Mouse (Mus musculus) hindbrain, embryonic 14.5 days (tissue): ENCODE measurements at regions not wholly inside any gene's neighbourhood (a gene's known extent, or its start where the extent isn't known, plus 50 kb on each side); places are given as distances from the start of the nearest gene placed in this dataset.
"Not testable (repeated sequence)": the region's sequence is repeated elsewhere in the genome, so short reads cannot be mapped to it uniquely, and the experiment has no call there.

Source experiments
- ATAC-seq: fragments of 200-750 bp; cut with Nextera tagmentation; 2 replicates; pipeline ENCODE4 v1.8.0; 2017; ENCODE audit warnings: moderate number of reproducible peaks, mild to moderate bottlenecking, moderate TSS enrichment, moderate library complexity; ENCODE audit not compliant: low FRiP score
- DNase-seq: peaks from one replicate; pipeline ENCODE4 v3.0.0-alpha.2; 2015; ENCODE audit warnings: low spot score
- H3K27ac ChIP-seq: fragments of 300-500 bp; sonication (generic); 2 replicates; pipeline ENCODE4 v1.5.1; 2014; ENCODE audit warnings: mild to moderate bottlenecking, moderate library complexity
- H3K27me3 ChIP-seq: fragments of 300-500 bp; sonication (generic); 2 replicates; pipeline ENCODE4 v1.6.1; 2014; ENCODE audit warnings: mild to moderate bottlenecking, low read length, mixed read lengths; ENCODE audit not compliant: control insufficient read depth, insufficient read depth
- H3K36me3 ChIP-seq: fragments of 300-500 bp; sonication (generic); replicated peaks from 2 replicates; pipeline ENCODE4 v1.6.1; 2014; ENCODE audit not compliant: control insufficient read depth, insufficient read depth
- H3K4me1 ChIP-seq: fragments of 300-500 bp; sonication (generic); replicated peaks from 2 replicates; pipeline ENCODE4 v1.6.1; 2014; ENCODE audit warnings: antibody characterized with exemption, low read length, mixed read lengths; ENCODE audit not compliant: control insufficient read depth, insufficient read depth
- H3K4me2 ChIP-seq: fragments of 300-500 bp; sonication (generic); replicated peaks from 2 replicates; pipeline ENCODE4 v1.6.1; 2014; ENCODE audit warnings: mild to moderate bottlenecking, moderate library complexity
- H3K4me3 ChIP-seq: fragments of 300-500 bp; sonication (generic); replicated peaks from 2 replicates; pipeline ENCODE4 v1.5.1; 2014; ENCODE audit warnings: mild to moderate bottlenecking, low read length
- H3K9ac ChIP-seq: fragments of 300-500 bp; sonication (generic); 2 replicates; pipeline ENCODE4 v1.6.1; 2014
- H3K9me3 ChIP-seq: fragments of 300-500 bp; sonication (generic); 2 replicates; pipeline ENCODE4 v1.6.1; 2016; ENCODE audit warnings: low read length; ENCODE audit not compliant: control insufficient read depth
- WGBS: fragments of 180-500 bp; shearing (Covaris S2); extraction: QIAGEN DNeasy Blood & Tissue Kit; methylation state at CpG from one replicate; pipeline ENCODE4 v1.1.7; 2014; 5-methylcytosine and 5-hydroxymethylcytosine counted together

DNA sequence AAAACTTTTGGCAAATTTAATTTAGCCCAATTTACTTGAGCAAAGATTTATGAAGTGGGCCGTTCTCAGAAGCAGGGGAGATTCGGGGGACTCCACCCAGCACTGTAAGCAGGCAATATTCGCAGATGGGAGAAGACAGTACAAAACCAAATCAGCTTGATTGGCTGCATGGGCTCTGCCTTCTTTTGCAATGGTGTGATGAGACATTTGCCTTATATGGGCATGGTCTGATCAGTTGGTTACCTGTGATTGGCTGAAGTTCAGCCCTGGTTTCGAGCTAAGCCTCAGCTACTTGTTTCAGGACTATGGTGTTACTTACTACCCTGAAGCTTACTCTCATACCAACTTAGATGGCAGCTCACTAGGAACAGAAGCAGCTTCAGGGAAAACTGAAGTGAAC lies 185.6 kb upstream of the Arhgap18 start:
- Histone ChIP-seq H3K27ac (no peak overlapping the region), H3K4me3 (no peak overlapping the region), H3K36me3 (no peaks in the 10 kb centered on the region), H3K9me3 (no peaks in the 10 kb centered on the region), H3K4me2 (no peak overlapping the region), H3K4me1 (0 out of 2 replicates have a peak, but pooled peaks cover 8% of the 10 kb centered on the region), H3K27me3 (no peaks in the 10 kb centered on the region), H3K9ac (no peak overlapping the region)
- WGBS, result 83% methylated on average over 4 of the region's 4 CpGs
- ATAC-seq (no peak), DNase-seq (no peak)

DNA sequence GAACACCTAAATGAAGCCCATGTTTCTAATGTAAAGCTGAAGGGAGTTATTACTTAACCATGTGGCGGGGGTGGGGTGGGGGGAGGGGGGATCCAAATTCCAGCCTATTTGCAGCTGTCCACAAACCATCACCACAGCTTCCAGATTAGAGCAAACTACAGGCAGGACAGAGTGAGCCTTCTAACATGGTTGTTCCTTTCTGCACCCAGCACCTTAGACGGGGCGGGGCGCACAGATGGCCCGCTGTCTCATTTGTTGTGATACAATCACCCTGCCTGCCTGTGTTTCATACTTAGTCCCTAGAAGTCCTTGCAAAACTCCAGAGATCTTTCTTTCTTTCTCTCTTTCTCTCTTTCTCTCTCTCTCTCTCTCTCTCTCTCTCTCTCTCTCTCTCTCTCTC lies 182.8 kb upstream of the Arhgap18 start:
- Histone ChIP-seq H3K4me3 (no peak overlapping the region), H3K36me3 (no peaks in the 10 kb centered on the region), H3K27ac (no peak overlapping the region), H3K9ac (no peak overlapping the region), H3K27me3 (no peaks in the 10 kb centered on the region), H3K4me2 (no peak overlapping the region), H3K4me1 (no peaks in the 10 kb centered on the region), H3K9me3 (no peaks in the 10 kb centered on the region)
- 88% methylated on average over 5 of the region's 5 CpGs for WGBS
- DNase-seq (no peak), ATAC-seq (no peak)

DNA sequence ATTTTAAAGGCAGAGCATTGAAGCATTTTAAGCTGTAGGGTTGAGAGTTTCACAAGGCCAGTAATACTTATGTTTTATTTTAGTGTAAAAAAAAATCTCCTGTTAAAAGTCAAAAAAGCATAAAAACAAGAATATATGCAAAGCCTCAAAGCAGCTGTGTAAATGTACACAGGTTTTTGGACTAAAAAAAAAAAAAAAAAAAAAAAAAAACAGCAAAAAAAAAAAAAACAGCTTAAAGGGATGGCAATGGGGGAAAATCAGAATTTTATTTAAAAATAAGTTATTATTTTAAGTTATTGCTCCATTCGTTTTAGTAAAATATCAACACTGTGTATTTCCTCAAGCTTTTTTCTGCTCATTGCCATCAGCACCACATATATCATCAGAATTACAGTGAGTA lies 181.8 kb upstream of the Arhgap18 start:
- Histone ChIP-seq H3K4me3 (no peak overlapping the region), H3K9ac (no peak overlapping the region), H3K9me3 (no peaks in the 10 kb centered on the region), H3K27ac (no peak overlapping the region), H3K27me3 (no peaks in the 10 kb centered on the region), H3K4me2 (no peak overlapping the region), H3K36me3 (no peaks in the 10 kb centered on the region), H3K4me1 (no peaks in the 10 kb centered on the region)
- WGBS, result 85% methylated on average over 1 of the region's 1 CpGs
- ATAC-seq (no peak), DNase-seq (no peak)

DNA sequence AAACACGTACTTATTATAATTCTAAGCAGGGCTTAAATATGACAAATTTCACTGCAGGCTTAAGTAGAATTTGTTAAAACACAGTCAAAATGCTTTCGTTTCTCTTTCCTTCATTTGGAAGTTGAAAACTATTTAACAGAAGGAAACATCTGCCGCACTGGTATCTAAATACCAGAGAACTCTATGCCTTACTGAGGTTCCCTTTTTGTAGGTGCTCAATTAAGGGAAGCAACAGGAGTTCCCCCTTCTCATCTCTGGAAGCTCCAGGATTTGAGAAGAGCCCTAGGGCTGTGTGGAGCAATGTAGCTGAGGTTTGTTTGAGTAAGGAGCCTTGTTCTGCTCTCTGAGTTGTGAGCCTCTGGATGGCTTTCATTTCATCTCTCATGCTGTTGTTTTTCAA lies 177.1 kb upstream of the Arhgap18 start:
- H3K27ac ChIP-seq, result no peak overlapping the region
- DNase-seq, result no peak
- H3K4me3 ChIP-seq, result no peak overlapping the region
- H3K4me2 ChIP-seq, result no peak overlapping the region
- WGBS, result 90% methylated on average over 3 of the region's 3 CpGs
- no peaks in the 10 kb centered on the region for H3K9me3 ChIP-seq
- ATAC-seq, result no peak
- no peaks in the 10 kb centered on the region for H3K27me3 ChIP-seq
- H3K9ac ChIP-seq, result no peak overlapping the region
- H3K36me3 ChIP-seq, result no peaks in the 10 kb centered on the region
- H3K4me1 ChIP-seq, result no peaks in the 10 kb centered on the region

DNA sequence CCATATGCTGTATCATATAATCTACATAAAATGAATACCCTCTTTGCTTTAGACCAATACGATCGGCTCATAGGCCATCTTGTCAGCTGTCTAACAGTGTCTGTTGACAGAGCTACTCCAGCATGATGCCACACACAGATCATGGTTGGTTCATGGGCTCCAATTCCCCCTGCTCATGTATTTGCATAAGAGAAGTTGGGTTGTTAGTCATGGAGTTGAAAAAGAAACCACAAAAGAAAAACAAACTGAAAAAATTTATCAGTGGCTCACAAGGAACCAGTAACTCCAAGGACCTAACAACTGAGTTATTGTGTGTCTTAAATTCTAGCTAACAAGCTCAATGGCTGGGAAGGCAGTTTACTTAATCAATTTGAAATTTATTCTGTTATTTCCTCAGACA lies 176.1 kb upstream of the Arhgap18 start:
- H3K27me3 ChIP-seq, result no peaks in the 10 kb centered on the region
- no peaks in the 10 kb centered on the region for H3K36me3 ChIP-seq
- H3K4me2 ChIP-seq, result no peak overlapping the region
- H3K9ac ChIP-seq, result no peak overlapping the region
- DNase-seq (no peak), ATAC-seq (no peak)
- no peak overlapping the region for H3K4me3 ChIP-seq
- WGBS, result 87% methylated on average over 2 of the region's 2 CpGs
- no peaks in the 10 kb centered on the region for H3K9me3 ChIP-seq
- no peaks in the 10 kb centered on the region for H3K4me1 ChIP-seq
- H3K27ac ChIP-seq, result no peak overlapping the region

DNA sequence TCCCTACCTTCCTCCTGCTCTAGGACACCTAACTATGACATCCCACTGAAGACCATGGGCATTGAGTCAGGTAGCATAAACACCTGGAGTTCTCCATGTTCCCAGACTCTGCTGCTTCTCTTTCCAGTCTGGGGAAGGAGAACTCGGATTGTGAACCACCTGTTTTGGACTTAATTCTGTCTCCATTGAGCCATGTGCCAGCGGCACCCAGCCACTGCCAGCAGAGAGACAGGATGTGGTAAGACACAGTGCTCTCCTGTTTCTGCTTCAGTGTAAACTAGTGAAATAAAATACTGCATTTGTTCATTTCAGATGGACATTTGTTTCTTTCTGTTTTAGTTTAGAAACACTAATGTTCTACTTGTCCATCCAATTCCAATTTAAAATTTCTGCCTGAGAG lies 168.1 kb upstream of the Arhgap18 start:
- H3K4me2 ChIP-seq, result no peak overlapping the region
- H3K36me3 ChIP-seq, result no peaks in the 10 kb centered on the region
- DNase-seq (no peak), ATAC-seq (no peak)
- no peaks in the 10 kb centered on the region for H3K4me1 ChIP-seq
- H3K4me3 ChIP-seq, result no peak overlapping the region
- no peak overlapping the region for H3K27ac ChIP-seq
- H3K9me3 ChIP-seq, result peaks cover 13% of the 10 kb centered on the region
- H3K9ac ChIP-seq, result no peak overlapping the region
- 93% methylated on average over 2 of the region's 2 CpGs for WGBS
- no peaks in the 10 kb centered on the region for H3K27me3 ChIP-seq

DNA sequence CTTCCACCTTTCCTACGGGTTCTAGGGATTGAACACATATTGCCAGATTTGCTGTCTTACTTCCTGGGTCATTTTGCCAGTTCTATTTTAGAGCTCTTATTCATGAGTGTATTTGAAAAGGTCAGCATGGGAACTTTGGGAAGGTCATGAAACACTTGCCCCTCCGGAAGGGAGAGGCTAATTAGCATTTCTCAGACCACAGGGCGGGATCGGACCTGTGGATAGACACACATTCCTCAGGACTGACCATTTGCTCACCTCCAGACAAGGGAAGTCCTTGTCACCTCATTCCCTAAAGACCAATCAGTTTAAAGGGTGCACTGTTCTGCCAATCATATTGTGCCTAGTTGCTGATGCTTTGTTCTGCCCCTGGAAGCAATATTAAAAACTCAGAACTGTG lies 146.1 kb upstream of the Arhgap18 start:
- not testable (repeated sequence) for H3K27me3 ChIP-seq, H3K27ac ChIP-seq, H3K9ac ChIP-seq, H3K9me3 ChIP-seq, H3K4me3 ChIP-seq, ATAC-seq, H3K4me2 ChIP-seq, H3K36me3 ChIP-seq, H3K4me1 ChIP-seq, DNase-seq
- WGBS, result 78% methylated on average over 4 of the region's 4 CpGs

DNA sequence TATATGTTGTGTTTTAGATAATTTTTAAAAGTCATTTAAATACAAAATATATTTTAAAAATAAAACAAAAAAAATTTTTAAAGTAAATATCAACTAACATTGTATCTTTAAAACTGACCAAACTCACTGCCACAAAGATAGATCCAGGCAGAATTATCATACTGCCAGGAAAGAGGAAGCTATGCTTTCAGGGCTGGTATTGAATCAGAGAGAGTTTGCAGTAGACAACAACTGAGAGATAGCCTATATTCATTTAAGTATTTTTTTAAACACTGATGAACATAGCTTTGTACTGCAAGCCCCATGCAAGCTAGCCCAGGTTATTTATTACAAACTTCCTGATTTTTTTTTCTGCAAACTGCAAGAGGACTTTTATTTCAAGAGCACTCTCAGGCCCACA lies 142.0 kb upstream of the Arhgap18 start:
- H3K4me3 ChIP-seq, result no peak overlapping the region
- DNase-seq (no peak), ATAC-seq (no peak)
- H3K4me1 ChIP-seq, result no peaks in the 10 kb centered on the region
- no peaks in the 10 kb centered on the region for H3K27me3 ChIP-seq
- H3K36me3 ChIP-seq, result no peaks in the 10 kb centered on the region
- H3K4me2 ChIP-seq, result no peak overlapping the region
- no peak overlapping the region for H3K27ac ChIP-seq
- H3K9ac ChIP-seq, result no peak overlapping the region
- no peaks in the 10 kb centered on the region for H3K9me3 ChIP-seq

DNA sequence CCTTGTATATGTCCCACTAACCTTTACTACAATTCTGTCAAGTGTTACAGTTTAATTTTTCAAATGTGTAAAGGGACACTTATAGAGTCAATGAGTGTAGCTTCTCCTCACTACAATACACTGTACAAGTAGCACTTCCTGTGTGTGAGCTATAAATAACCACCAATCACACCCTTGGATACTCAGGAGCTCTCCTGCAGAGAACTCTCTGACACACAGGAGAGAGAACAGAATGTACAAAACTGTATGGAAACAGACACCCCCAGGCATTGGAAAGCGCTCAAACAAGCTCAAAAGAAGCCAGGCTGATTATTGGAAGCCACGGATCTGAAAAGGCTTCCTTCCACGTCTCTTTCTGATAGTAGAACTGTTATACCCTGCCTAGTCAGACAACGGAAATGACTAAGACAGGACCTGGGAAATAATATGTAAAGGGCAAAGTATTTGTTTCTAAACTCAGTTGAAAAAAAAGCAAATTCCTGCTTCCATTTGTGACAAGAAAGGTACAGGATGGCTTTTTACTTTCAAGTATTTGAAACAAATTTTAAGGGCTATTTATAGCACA lies 122.9 kb upstream of the Arhgap18 start:
- no peak for DNase-seq
- WGBS, result 74% methylated on average over 4 of the region's 4 CpGs
- ATAC-seq, result no peak

DNA sequence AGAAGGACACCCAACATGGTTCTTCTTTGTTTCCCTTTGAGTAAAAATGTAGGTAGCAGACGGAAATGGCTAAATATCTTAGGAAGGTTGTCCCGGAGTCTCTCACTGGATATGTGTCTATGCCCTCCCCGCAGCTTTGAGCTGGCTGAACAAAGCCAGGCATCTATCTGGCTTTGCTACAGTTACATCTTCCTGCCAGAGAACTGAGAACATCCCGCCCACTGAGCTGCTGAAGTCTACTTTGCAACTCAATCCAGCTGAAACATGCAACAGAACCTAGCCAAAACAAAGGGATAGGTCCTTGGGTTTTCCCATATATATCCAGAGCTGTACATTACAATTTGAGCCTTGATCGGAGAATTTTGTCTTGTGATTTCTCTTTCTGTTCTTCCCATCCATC lies 121.0 kb upstream of the Arhgap18 start:
- Histone ChIP-seq H3K27ac (no peak overlapping the region), H3K9me3 (no peaks in the 10 kb centered on the region), H3K4me3 (no peak overlapping the region), H3K9ac (no peak overlapping the region), H3K4me2 (no peak overlapping the region), H3K4me1 (no peaks in the 10 kb centered on the region), H3K36me3 (no peaks in the 10 kb centered on the region), H3K27me3 (no peaks in the 10 kb centered on the region)
- DNase-seq (no peak), ATAC-seq (no peak)
- 90% methylated on average over 5 of the region's 5 CpGs for WGBS

More for the DNA sequence above, 122.9 kb upstream of the Arhgap18 start:
- Histone ChIP-seq H3K27me3 (no peaks in the 10 kb centered on the region), H3K4me3 (no peak overlapping the region), H3K36me3 (no peaks in the 10 kb centered on the region), H3K4me1 (no peaks in the 10 kb centered on the region), H3K9me3 (no peaks in the 10 kb centered on the region), H3K27ac (no peak overlapping the region), H3K4me2 (no peak overlapping the region), H3K9ac (no peak overlapping the region)
